Mouse (Mus musculus) spleen, adult 2 months (tissue): ENCODE results near the gene Zfp296. TPM values are rescaled to one million over a fixed set of nuclear protein-coding genes. Genes with fewer than 3 reads are reported as not detected.

Source experiments
- DNase-seq, 2 experiments: peaks; one replicate each; pipeline versions ENCODE4 v3.0.0 to v3.0.0-alpha.2; 2012 to 2021; ENCODE audit warnings: low spot score in 2 of 2, low read depth in 1 of 2
- H3K27ac ChIP-seq: fragments of 200-500 bp; 2 replicates; pipeline ENCODE4 v1.5.1; 2012; ENCODE audit warnings: low read length, inconsistent platforms; ENCODE audit not compliant: insufficient read depth
- H3K27me3 ChIP-seq: fragments of 200-500 bp; 2 replicates; pipeline ENCODE4 v1.6.1; 2012; ENCODE audit warnings: mild to moderate bottlenecking, moderate library complexity, low read length, inconsistent platforms; ENCODE audit not compliant: control insufficient read depth, insufficient read depth
- H3K36me3 ChIP-seq: fragments of 200-500 bp; 2 replicates; pipeline ENCODE4 v1.6.1; 2012; ENCODE audit warnings: mild to moderate bottlenecking, low read length, inconsistent platforms; ENCODE audit not compliant: control insufficient read depth, insufficient read depth
- H3K4me1 ChIP-seq: fragments of 200-500 bp; 2 replicates; pipeline ENCODE4 v1.6.1; 2011; ENCODE audit warnings: inconsistent platforms; ENCODE audit not compliant: control insufficient read depth, insufficient read depth, insufficient read length
- H3K4me3 ChIP-seq: fragments of 200-500 bp; 2 replicates; pipeline ENCODE4 v1.5.1; 2011; ENCODE audit warnings: mild to moderate bottlenecking, inconsistent platforms; ENCODE audit not compliant: insufficient read depth, insufficient read length; ENCODE audit errors: extremely low read depth
- CTCF ChIP-seq: fragments of 200-500 bp; IDR thresholded peaks from 2 replicates; pipeline ENCODE4 v1.5.1; 2011; ENCODE audit warnings: mild to moderate bottlenecking, inconsistent platforms; ENCODE audit not compliant: insufficient read depth, insufficient read length, insufficient replicate concordance; ENCODE audit errors: extremely low read depth
- POLR2A ChIP-seq: fragments of 200-500 bp; IDR thresholded peaks from 2 replicates; pipeline ENCODE4 v1.6.1; 2011; ENCODE audit warnings: low read depth, low read length, inconsistent platforms
- WGBS: fragments of 180-500 bp; shearing (Covaris S2); methylation state at CpG from one replicate; pipeline ENCODE4 v1.1.7; 2018; 5-methylcytosine and 5-hydroxymethylcytosine counted together
- polyA plus RNA-seq: library from polyadenylated mRNA; depleted of rRNA; stranded (reverse); fragments of >200 nt; gene quantifications from 2 replicates; pipeline ENCODE4 v1.2.3, GENCODE M21; 2012

The Zfp296 gene
- polyA plus RNA-seq, 1 experiment = 20.9 TPM

DNA sequence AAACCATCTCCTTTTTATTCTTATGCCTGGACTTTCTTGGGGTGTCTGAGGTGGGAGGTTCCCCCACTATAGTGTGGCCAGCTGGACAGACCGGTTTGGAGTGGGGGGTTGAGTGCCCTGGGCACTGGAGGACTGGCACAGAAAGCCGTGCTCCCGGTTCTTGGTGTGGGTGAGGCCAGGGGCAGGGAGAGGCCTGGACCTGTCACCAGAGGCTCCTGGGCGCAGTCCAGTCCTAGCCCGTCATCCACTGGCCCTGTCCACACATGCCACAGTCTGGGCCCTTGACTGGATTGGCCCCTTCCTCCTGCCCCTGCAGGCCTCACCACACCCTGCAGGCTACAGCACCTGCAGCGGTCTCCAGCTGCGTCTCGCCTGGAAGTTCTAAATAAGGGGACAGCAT is 3.5 kb downstream of the Zfp296 start:
- no peaks in the 10 kb centered on the region for H3K27me3 ChIP-seq
- no peak overlapping the region for H3K4me3 ChIP-seq
- peaks cover 34% of the 10 kb centered on the region for H3K36me3 ChIP-seq
- H3K4me1 ChIP-seq = peaks cover 5% of the 10 kb centered on the region; the same call in 1 of the 2 replicates
- no peak for DNase-seq
- 93% methylated on average over 8 of the region's 8 CpGs for WGBS
- H3K27ac ChIP-seq = no peak overlapping the region
- TF ChIP-seq CTCF = no peak
- no peak for TF ChIP-seq POLR2A

DNA sequence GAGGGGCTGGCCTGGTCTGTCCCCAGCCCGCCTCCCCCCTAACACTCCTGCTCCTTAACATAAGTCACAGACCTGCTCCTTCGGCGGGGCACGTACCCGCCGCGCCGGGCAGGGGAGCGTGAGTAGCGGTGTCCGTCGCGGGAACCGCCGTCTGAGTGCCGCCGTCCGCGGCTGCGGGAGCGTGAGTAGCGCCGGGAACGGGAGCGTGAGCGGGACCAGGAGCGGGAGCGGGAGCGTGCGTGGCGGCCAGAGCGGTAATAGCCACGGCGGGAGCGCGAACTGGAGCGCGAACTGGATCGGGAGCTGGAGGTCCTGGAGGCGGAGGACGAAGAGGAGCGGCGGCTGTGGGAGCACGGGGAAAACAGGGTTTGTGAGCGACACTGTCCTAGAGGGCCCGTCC is 9.2 kb downstream of the Zfp296 start:
- Histone ChIP-seq H3K27me3 (no peaks in the 10 kb centered on the region), H3K27ac (no peak overlapping the region), H3K36me3 (peaks cover 50% of the 10 kb centered on the region), H3K4me1 (no peaks in the 10 kb centered on the region), H3K4me3 (no peak overlapping the region)
- TF ChIP-seq POLR2A (no peak), CTCF (no peak)
- no peak for DNase-seq
- 98% methylated on average over 45 of the region's 46 CpGs for WGBS

DNA sequence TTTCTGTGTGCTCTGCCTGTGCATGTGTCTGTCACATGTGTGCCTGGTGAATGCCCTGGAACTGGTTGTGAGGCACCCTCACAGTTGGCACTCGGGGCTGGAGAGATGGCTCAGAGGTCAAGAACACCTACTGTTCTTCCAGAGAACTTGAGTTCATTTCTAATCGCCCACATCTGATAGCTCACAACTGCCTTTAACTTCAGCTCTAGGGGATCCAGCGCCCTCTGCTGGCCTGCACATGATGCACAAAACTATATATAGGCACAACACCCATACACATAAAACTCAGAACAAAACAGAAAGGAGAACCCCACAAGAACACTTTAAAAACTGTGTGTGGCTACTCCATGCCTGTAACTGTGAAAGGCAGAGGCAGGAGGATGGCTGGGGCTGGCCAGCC is 12.1 kb downstream of the Zfp296 start:
- no peak for TF ChIP-seq POLR2A
- TF ChIP-seq CTCF = peak; percentile 20; the same call in 1 of the 2 replicates
- Histone ChIP-seq H3K4me1 (no peaks in the 10 kb centered on the region), H3K27ac (no peak overlapping the region), H3K27me3 (no peaks in the 10 kb centered on the region), H3K36me3 (peaks cover 55% of the 10 kb centered on the region), H3K4me3 (no peak overlapping the region)
- WGBS = 58% methylated on average over 3 of the region's 3 CpGs
- DNase-seq = peak; percentile 35 to 36

DNA sequence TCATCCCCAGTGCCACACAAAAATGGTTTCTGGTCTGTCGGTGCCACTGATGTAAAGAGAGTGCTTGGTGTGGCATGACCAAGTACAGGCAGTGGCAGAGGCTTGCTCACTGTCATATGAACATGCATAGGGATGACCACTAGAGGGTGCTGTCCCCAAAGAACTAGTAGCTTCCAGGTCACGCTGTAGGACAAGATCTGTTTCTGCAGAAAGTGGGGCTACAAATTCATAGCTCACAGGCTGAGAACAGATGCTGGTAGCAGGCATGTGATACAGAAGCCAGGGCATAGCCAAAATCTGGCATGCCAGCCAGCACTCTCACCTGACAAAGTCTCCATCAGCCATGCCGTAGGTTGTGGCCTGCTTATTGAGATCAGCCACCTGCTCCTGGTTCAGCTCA is 12.8 kb downstream of the Zfp296 start:
- H3K27me3 ChIP-seq = no peaks in the 10 kb centered on the region
- WGBS = 51% methylated on average over 3 of the region's 3 CpGs
- H3K36me3 ChIP-seq = peaks cover 51% of the 10 kb centered on the region
- DNase-seq = peak; percentile 63 to 75
- TF ChIP-seq POLR2A = no peak
- TF ChIP-seq CTCF = peak; percentile 78; the same call in 1 of the 2 replicates
- H3K4me3 ChIP-seq = no peak overlapping the region
- H3K27ac ChIP-seq = no peak overlapping the region
- no peaks in the 10 kb centered on the region for H3K4me1 ChIP-seq

DNA sequence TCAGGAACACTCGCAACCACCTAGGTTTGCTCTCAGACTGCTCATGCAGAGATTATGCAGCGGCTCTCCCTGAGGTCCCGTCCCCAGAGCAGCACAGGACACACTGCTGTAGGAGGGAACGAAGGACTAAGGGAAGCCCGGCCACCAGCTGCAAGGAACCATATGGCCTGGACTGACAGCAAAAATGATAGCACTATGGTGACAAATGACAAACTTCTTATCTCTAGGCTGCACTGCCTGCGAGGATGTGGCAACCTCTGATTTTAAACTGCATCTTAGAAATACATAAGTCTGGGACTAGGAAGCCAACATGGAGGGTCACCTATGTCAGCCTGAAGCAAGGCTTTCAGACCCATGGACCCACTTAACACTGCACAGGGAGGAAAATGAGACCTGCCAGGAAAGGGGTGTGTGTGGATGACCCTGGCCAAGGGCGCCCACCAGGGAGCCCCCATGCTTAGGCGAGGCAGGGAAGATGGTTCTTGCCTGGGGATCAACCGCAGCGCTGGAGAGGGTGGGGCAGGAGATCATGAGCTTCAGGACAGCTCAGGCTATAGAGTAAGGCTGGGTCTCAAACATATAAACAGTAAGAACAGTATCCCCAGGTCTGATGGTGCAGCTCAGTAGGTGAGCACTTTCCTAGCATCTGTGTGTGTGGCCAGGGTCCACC is 16.1 kb downstream of the Zfp296 start:
- Histone ChIP-seq H3K36me3 (peaks cover 30% of the 10 kb centered on the region), H3K4me3 (no peak overlapping the region), H3K4me1 (no peaks in the 10 kb centered on the region), H3K27me3 (no peaks in the 10 kb centered on the region), H3K27ac (no peak overlapping the region)
- no peak for DNase-seq
- WGBS = 84% methylated on average over 10 of the region's 10 CpGs
- TF ChIP-seq CTCF (no peak), POLR2A (no peak)

DNA sequence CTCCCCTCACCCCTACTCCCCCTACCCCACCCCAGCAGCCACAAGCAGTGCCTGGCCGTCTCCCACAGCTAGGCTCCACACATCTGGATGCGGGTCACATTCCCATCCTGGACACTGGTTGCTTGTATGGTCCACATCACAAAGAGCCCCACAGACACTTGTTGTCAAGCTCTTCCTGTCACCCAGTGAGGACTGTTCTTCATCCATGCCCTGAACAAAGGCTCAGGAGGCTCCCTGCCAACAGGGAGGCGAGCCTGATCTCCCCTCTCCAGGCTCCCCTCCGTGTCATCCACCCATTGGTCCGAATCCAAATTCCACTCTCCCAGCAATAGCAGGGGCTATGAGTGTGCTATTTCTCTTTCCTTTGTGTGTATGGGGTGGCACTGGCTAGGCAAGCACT is 23.5 kb downstream of the Zfp296 start:
- WGBS = 57% methylated on average over 5 of the region's 5 CpGs
- Histone ChIP-seq H3K27me3 (no peaks in the 10 kb centered on the region), H3K4me3 (no peak overlapping the region), H3K27ac (no peak overlapping the region), H3K36me3 (peaks cover 11% of the 10 kb centered on the region), H3K4me1 (peaks cover 3% of the 10 kb centered on the region; the same call in 1 of the 2 replicates)
- no peak for DNase-seq
- TF ChIP-seq CTCF (no peak), POLR2A (no peak)

DNA sequence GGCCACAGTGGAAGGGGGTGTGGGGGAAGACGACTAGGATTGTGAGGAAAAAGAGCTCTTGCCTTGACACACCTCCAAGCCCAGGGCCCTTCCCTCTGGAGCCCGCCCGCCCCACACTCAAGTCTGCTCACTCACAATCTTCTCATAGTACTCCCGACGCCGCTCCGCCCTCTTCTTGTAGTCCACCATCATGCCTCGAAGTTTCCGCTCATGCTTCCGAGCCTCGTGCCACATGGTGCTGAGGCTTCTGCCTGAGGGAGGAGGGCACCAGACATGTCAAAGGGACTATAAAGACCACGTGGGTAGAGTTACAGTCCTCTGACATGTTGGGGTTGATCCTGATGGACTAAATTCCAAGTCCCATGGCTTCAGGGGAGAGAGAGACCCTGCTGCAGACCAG is 26.0 kb downstream of the Zfp296 start:
- Histone ChIP-seq H3K27me3 (no peaks in the 10 kb centered on the region), H3K4me1 (peaks cover 3% of the 10 kb centered on the region; the same call in 1 of the 2 replicates), H3K27ac (no peak overlapping the region), H3K36me3 (peaks cover 15% of the 10 kb centered on the region), H3K4me3 (no peak overlapping the region)
- WGBS = 81% methylated on average over 12 of the region's 12 CpGs
- DNase-seq = no peak
- TF ChIP-seq CTCF (no peak), POLR2A (no peak)
